Mouse (Mus musculus): ENCODE measurements around the gene Otogl.
A peak's percentile ranks its signal among the peaks of the same experiment; 100 is the strongest.
"Not testable (repeated sequence)": the region's sequence is repeated elsewhere in the genome, so short reads cannot be mapped to it uniquely, and the experiment has no call there.

Gene Otogl

GRCm38 (mm10) chr10:107805203-107805602 is 106.7 kb downstream of the Otogl start:
- DNase-seq, result no peak

- not testable (repeated sequence) for DNase-seq
These were observed 107.6 kb downstream of the Otogl start for GRCm38 (mm10) chr10:107804285-107804684.

- DNase-seq, result peak; percentile 61
These were observed 112.1 kb downstream of the Otogl start for GRCm38 (mm10) chr10:107799671-107800353.

- DNase-seq, result no peak
These were observed 116.8 kb downstream of the Otogl start for GRCm38 (mm10) chr10:107794812-107795756.

- DNase-seq, result no peak
These were observed 119.4 kb downstream of the Otogl start for GRCm38 (mm10) chr10:107792491-107792890.

GRCm38 (mm10) chr10:107779548-107779947 is 132.4 kb downstream of the Otogl start:
- DNase-seq, result no peak

- DNase-seq, result no peak
These were observed 152.3 kb downstream of the Otogl start for GRCm38 (mm10) chr10:107759624-107760023.

- no peak for DNase-seq
These were observed 158.5 kb downstream of the Otogl start for GRCm38 (mm10) chr10:107753471-107753870.

GRCm38 (mm10) chr10:107752351-107753143 is 159.4 kb downstream of the Otogl start:
- no peak for DNase-seq

- DNase-seq, result no peak
These were observed 160.0 kb downstream of the Otogl start for GRCm38 (mm10) chr10:107751944-107752343.

GRCm38 (mm10) chr10:107747566-107747965 is 164.4 kb downstream of the Otogl start:
- no peak for DNase-seq

- no peak for DNase-seq
These were observed 165.2 kb downstream of the Otogl start for GRCm38 (mm10) chr10:107746717-107747116.

GRCm38 (mm10) chr10:107739815-107740214 is 172.1 kb downstream of the Otogl start:
- no peak for DNase-seq

GRCm38 (mm10) chr10:107737743-107738142 is 174.2 kb downstream of the Otogl start:
- DNase-seq, result no peak

- DNase-seq, result no peak
These were observed 176.5 kb downstream of the Otogl start for GRCm38 (mm10) chr10:107735448-107735847.

- DNase-seq, result no peak
These were observed 177.6 kb downstream of the Otogl start for GRCm38 (mm10) chr10:107734327-107734726.

GRCm38 (mm10) chr10:107725631-107726030 is 186.3 kb downstream of the Otogl start:
- DNase-seq, result no peak

- DNase-seq, result no peak
These were observed 192.1 kb downstream of the Otogl start, which contains the start of gene Ptprq for GRCm38 (mm10) chr10:107719806-107720205. Gene Ptprq (minus strand): TSS chr10:107720051.
